Mouse (Mus musculus): Measurements from ENCODE around the gene Cd247. TPM values are rescaled to one million over a fixed set of nuclear protein-coding genes. Genes with fewer than 3 reads are reported as not detected.

The Cd247 gene
- 1.2 and 1.3 TPM in 2 replicates for polyA plus RNA-seq (2015; fragmentation: Nextera tagmentation; extraction: Ambion mirVana)

GRCm38 (mm10) chr1:165788511-165788910, at the start of gene Cd247:
TSS of gene Cd247 (plus strand) at chr1:165788681.
- Histone ChIP-seq H3K9ac (ENCODE audit: low read depth, low read length) (no peak within 1 kb of the TSS), H3K9me3 (replicated peaks; ENCODE audit: control insufficient read depth, low read length, poor library complexity, severe bottlenecking) (no peaks in the 10 kb centered on the region), H3K27me3 (ENCODE audit: control insufficient read depth, insufficient read depth, low read depth, low read length) (no peaks in the 10 kb centered on the region), H3K4me2 (ENCODE audit: low read length) (no peak within 1 kb of the TSS), H3K4me3 (ENCODE audit: low read depth, low read length) (no peak within 1 kb of the TSS), H3K27ac (ENCODE audit: low read length) (no peak within 1 kb of the TSS), H3K36me3 (ENCODE audit: control insufficient read depth, insufficient read depth, low read length) (no peaks in the 10 kb centered on the region), H3K4me1 (ENCODE audit: control insufficient read depth, insufficient read depth, low read length) (no peaks in the 10 kb centered on the region; the same call in 1 of the 2 replicates)
- 73% methylated on average over 8 of the region's 8 CpGs for WGBS
- no peak for ATAC-seq

- Histone ChIP-seq H3K9me3 (replicated peaks; ENCODE audit: control insufficient read depth, low read length, poor library complexity, severe bottlenecking) (no peaks in the 10 kb centered on the region), H3K4me1 (ENCODE audit: control insufficient read depth, insufficient read depth, low read length) (peaks cover 5% of the 10 kb centered on the region; the same call in 1 of the 2 replicates), H3K27ac (ENCODE audit: low read length) (no peak overlapping the region), H3K4me2 (ENCODE audit: low read length) (no peak overlapping the region), H3K36me3 (ENCODE audit: control insufficient read depth, insufficient read depth, low read length) (no peaks in the 10 kb centered on the region), H3K9ac (ENCODE audit: low read depth, low read length) (no peak overlapping the region), H3K4me3 (ENCODE audit: low read depth, low read length) (no peak overlapping the region), H3K27me3 (ENCODE audit: control insufficient read depth, insufficient read depth, low read depth, low read length) (no peaks in the 10 kb centered on the region)
- no peak for ATAC-seq
- 90% methylated on average over 1 of the region's 1 CpGs for WGBS
Observed at GRCm38 (mm10) chr1:165738985-165739384, 49.5 kb upstream of the Cd247 start.

GRCm38 (mm10) chr1:165741989-165742388, 46.5 kb upstream of the Cd247 start:
- 83% methylated on average over 8 of the region's 8 CpGs for WGBS
- H3K27me3 ChIP-seq (ENCODE audit: control insufficient read depth, insufficient read depth, low read depth, low read length): no peaks in the 10 kb centered on the region
- H3K27ac ChIP-seq (ENCODE audit: low read length): no peak overlapping the region
- H3K9ac ChIP-seq (ENCODE audit: low read depth, low read length): no peak overlapping the region
- no peaks in the 10 kb centered on the region for H3K4me1 ChIP-seq (ENCODE audit: control insufficient read depth, insufficient read depth, low read length)
- no peak for ATAC-seq
- H3K36me3 ChIP-seq (ENCODE audit: control insufficient read depth, insufficient read depth, low read length): no peaks in the 10 kb centered on the region
- no peaks in the 10 kb centered on the region for H3K9me3 ChIP-seq (replicated peaks; ENCODE audit: control insufficient read depth, low read length, poor library complexity, severe bottlenecking)
- no peak overlapping the region for H3K4me3 ChIP-seq (ENCODE audit: low read depth, low read length)
- H3K4me2 ChIP-seq (ENCODE audit: low read length): no peak overlapping the region

- Histone ChIP-seq H3K27me3 (ENCODE audit: control insufficient read depth, insufficient read depth, low read depth, low read length) (no peaks in the 10 kb centered on the region), H3K4me1 (ENCODE audit: control insufficient read depth, insufficient read depth, low read length) (no peaks in the 10 kb centered on the region), H3K9me3 (replicated peaks; ENCODE audit: control insufficient read depth, low read length, poor library complexity, severe bottlenecking) (no peaks in the 10 kb centered on the region), H3K4me2 (ENCODE audit: low read length) (no peak overlapping the region), H3K4me3 (ENCODE audit: low read depth, low read length) (no peak overlapping the region), H3K27ac (ENCODE audit: low read length) (no peak overlapping the region), H3K9ac (ENCODE audit: low read depth, low read length) (no peak overlapping the region), H3K36me3 (ENCODE audit: control insufficient read depth, insufficient read depth, low read length) (no peaks in the 10 kb centered on the region)
- WGBS: 54% methylated on average over 11 of the region's 11 CpGs
- ATAC-seq: no peak
Observed at GRCm38 (mm10) chr1:165748053-165748452, 40.4 kb upstream of the Cd247 start.

GRCm38 (mm10) chr1:165751142-165751541, 37.3 kb upstream of the Cd247 start:
- Histone ChIP-seq H3K4me3 (ENCODE audit: low read depth, low read length) (no peak overlapping the region), H3K9ac (ENCODE audit: low read depth, low read length) (no peak overlapping the region), H3K9me3 (replicated peaks; ENCODE audit: control insufficient read depth, low read length, poor library complexity, severe bottlenecking) (no peaks in the 10 kb centered on the region), H3K27me3 (ENCODE audit: control insufficient read depth, insufficient read depth, low read depth, low read length) (no peaks in the 10 kb centered on the region), H3K36me3 (ENCODE audit: control insufficient read depth, insufficient read depth, low read length) (no peaks in the 10 kb centered on the region), H3K4me2 (ENCODE audit: low read length) (no peak overlapping the region), H3K4me1 (ENCODE audit: control insufficient read depth, insufficient read depth, low read length) (no peaks in the 10 kb centered on the region), H3K27ac (ENCODE audit: low read length) (no peak overlapping the region)
- ATAC-seq: no peak

- no peak overlapping the region for H3K27ac ChIP-seq (ENCODE audit: low read length)
- no peaks in the 10 kb centered on the region for H3K4me1 ChIP-seq (ENCODE audit: control insufficient read depth, insufficient read depth, low read length)
- no peak for ATAC-seq
- no peaks in the 10 kb centered on the region for H3K36me3 ChIP-seq (ENCODE audit: control insufficient read depth, insufficient read depth, low read length)
- 90% methylated on average over 5 of the region's 5 CpGs for WGBS
- no peak overlapping the region for H3K4me2 ChIP-seq (ENCODE audit: low read length)
- H3K9ac ChIP-seq (ENCODE audit: low read depth, low read length): no peak overlapping the region
- H3K27me3 ChIP-seq (ENCODE audit: control insufficient read depth, insufficient read depth, low read depth, low read length): no peaks in the 10 kb centered on the region
- H3K4me3 ChIP-seq (ENCODE audit: low read depth, low read length): no peak overlapping the region
- no peaks in the 10 kb centered on the region for H3K9me3 ChIP-seq (replicated peaks; ENCODE audit: control insufficient read depth, low read length, poor library complexity, severe bottlenecking)
Observed at GRCm38 (mm10) chr1:165751838-165752237, 36.6 kb upstream of the Cd247 start.

GRCm38 (mm10) chr1:165754205-165754604, 34.3 kb upstream of the Cd247 start:
- H3K4me1 ChIP-seq (ENCODE audit: control insufficient read depth, insufficient read depth, low read length): no peaks in the 10 kb centered on the region
- no peak overlapping the region for H3K9ac ChIP-seq (ENCODE audit: low read depth, low read length)
- no peak for ATAC-seq
- H3K4me2 ChIP-seq (ENCODE audit: low read length): no peak overlapping the region
- no peak overlapping the region for H3K27ac ChIP-seq (ENCODE audit: low read length)
- H3K9me3 ChIP-seq (replicated peaks; ENCODE audit: control insufficient read depth, low read length, poor library complexity, severe bottlenecking): no peaks in the 10 kb centered on the region
- H3K27me3 ChIP-seq (ENCODE audit: control insufficient read depth, insufficient read depth, low read depth, low read length): no peaks in the 10 kb centered on the region
- H3K36me3 ChIP-seq (ENCODE audit: control insufficient read depth, insufficient read depth, low read length): no peaks in the 10 kb centered on the region
- WGBS: 91% methylated on average over 6 of the region's 6 CpGs
- no peak overlapping the region for H3K4me3 ChIP-seq (ENCODE audit: low read depth, low read length)

- H3K9ac ChIP-seq (ENCODE audit: low read depth, low read length): no peak overlapping the region
- no peak overlapping the region for H3K4me3 ChIP-seq (ENCODE audit: low read depth, low read length)
- H3K4me1 ChIP-seq (ENCODE audit: control insufficient read depth, insufficient read depth, low read length): no peaks in the 10 kb centered on the region
- 77% methylated on average over 4 of the region's 4 CpGs for WGBS
- no peaks in the 10 kb centered on the region for H3K27me3 ChIP-seq (ENCODE audit: control insufficient read depth, insufficient read depth, low read depth, low read length)
- H3K36me3 ChIP-seq (ENCODE audit: control insufficient read depth, insufficient read depth, low read length): no peaks in the 10 kb centered on the region
- ATAC-seq: no peak
- no peak overlapping the region for H3K4me2 ChIP-seq (ENCODE audit: low read length)
- H3K27ac ChIP-seq (ENCODE audit: low read length): no peak overlapping the region
- H3K9me3 ChIP-seq (replicated peaks; ENCODE audit: control insufficient read depth, low read length, poor library complexity, severe bottlenecking): no peaks in the 10 kb centered on the region
Observed at GRCm38 (mm10) chr1:165755194-165755593, 33.3 kb upstream of the Cd247 start.

- H3K4me2 ChIP-seq (ENCODE audit: low read length): no peak overlapping the region
- H3K9me3 ChIP-seq (replicated peaks; ENCODE audit: control insufficient read depth, low read length, poor library complexity, severe bottlenecking): no peaks in the 10 kb centered on the region
- no peaks in the 10 kb centered on the region for H3K36me3 ChIP-seq (ENCODE audit: control insufficient read depth, insufficient read depth, low read length)
- H3K4me3 ChIP-seq (ENCODE audit: low read depth, low read length): no peak overlapping the region
- ATAC-seq: no peak
- peaks cover 18% of the 10 kb centered on the region for H3K4me1 ChIP-seq (ENCODE audit: control insufficient read depth, insufficient read depth, low read length)
- H3K27me3 ChIP-seq (ENCODE audit: control insufficient read depth, insufficient read depth, low read depth, low read length): peaks cover 5% of the 10 kb centered on the region
- WGBS: 83% methylated on average over 3 of the region's 3 CpGs
- H3K9ac ChIP-seq (ENCODE audit: low read depth, low read length): no peak overlapping the region
- H3K27ac ChIP-seq (ENCODE audit: low read length): no peak overlapping the region
Observed at GRCm38 (mm10) chr1:165761522-165762305, 26.8 kb upstream of the Cd247 start.

Measured in midbrain, embryonic 16.5 days (tissue).